In the genomic region with DNA sequence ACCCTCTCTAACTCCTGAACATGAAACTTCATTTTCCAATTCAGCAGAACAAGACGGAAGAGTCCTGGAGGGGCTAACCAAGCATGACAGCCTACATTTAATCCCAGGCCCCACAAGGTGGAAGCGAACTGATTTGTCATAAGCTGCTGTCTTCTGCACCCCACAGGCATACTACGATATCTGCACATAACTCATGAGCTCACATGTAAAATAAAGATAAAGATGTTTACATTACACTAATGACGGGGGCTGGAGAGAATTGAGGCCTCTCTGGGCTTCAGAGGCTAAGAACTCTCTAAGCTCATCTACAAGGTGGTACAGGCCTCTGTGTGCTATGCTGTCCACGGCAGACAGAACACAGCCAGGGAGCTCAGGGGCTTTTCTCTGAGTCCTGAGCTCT, we compare ENCODE assay signal across 23 mouse cellular contexts. TPM values are rescaled to one million over a fixed set of nuclear protein-coding genes. Genes with fewer than 3 reads are reported as not detected.
A peak's percentile ranks its signal among the peaks of the same experiment; 100 is the strongest.
DNase-seq lines count a peak whose midpoint lies in the region; ATAC-seq and TF ChIP-seq lines count a peak whose summit lies in the region.
"Had no signal": no experiment of that assay in that cellular context is flagged by ENCODE, and none has a peak within 500 bp of the region (broad histone marks: within the 10 kb centered on the region; RNA-seq: fewer than 3 reads in every experiment).

No protein-coding gene starts in this region.

- no peak overlapping the region for H3K4me3 ChIP-seq in MEL (ENCODE audit: control insufficient read depth in 1 of 2, insufficient read depth in 1 of 2, low read depth in 2 of 2, low read length in 2 of 2)
- H3K4me3 ChIP-seq in liver, embryonic 11.5 days (ENCODE audit: low read depth, low read length): no peak overlapping the region
- H3K4me3 ChIP-seq in liver, postnatal 0 days (ENCODE audit: low read depth, low read length): no peak overlapping the region
- H3K4me3 ChIP-seq in kidney, embryonic 14.5 days (ENCODE audit: low read length): no peak overlapping the region
- H3K4me3 ChIP-seq: forebrain, embryonic 13.5 days; heart, embryonic 10.5 days; hindbrain, embryonic 12.5 days; kidney, embryonic 15.5 days; limb, embryonic 13.5 days; midbrain, embryonic 15.5 days; neural tube, embryonic 12.5 days had no signal

- TF ChIP-seq RAD21 in MEL (IDR thresholded peaks at IDR 0.05; ENCODE audit: low read depth, low read length): no peak

- H3K79me2 ChIP-seq in MEL (ENCODE audit: control insufficient read depth, insufficient read depth, low read length, poor library complexity): peaks cover 67% of the 10 kb centered on the region

- TF ChIP-seq CTCF in MEL (IDR thresholded peaks at IDR 0.05 in 2 of 3, conservative IDR thresholded peaks at IDR 0.05 in 1 of 3; ENCODE audit: control insufficient read depth in 1 of 3, insufficient read depth in 1 of 3, low read depth in 2 of 3, low read length in 3 of 3, poor library complexity in 1 of 3, severe bottlenecking in 1 of 3): no peak
- no peak for TF ChIP-seq CTCF in liver, postnatal 0 days (IDR thresholded peaks at IDR 0.05; ENCODE audit: low read depth)

- no peak; a peak in 1 of 4 replicates for TF ChIP-seq POLR2A in MEL (IDR thresholded peaks at IDR 0.05; ENCODE audit: control insufficient read depth in 1 of 2, insufficient read depth in 1 of 2, low read depth in 1 of 2, low read length in 2 of 2, poor library complexity in 1 of 2)

- 65% methylated on average over 5 of the region's 5 CpGs for WGBS in liver, embryonic 11.5 days
- 59% methylated on average over 5 of the region's 5 CpGs for WGBS in liver, postnatal 0 days (ENCODE audit: insufficient replicate concordance)
- WGBS in kidney, embryonic 14.5 days: 84% methylated on average over 5 of the region's 5 CpGs

- peak overlapping the region; percentile 21; the same call in 1 of the 2 replicates for H3K4me2 ChIP-seq in liver, embryonic 11.5 days
- H3K4me2 ChIP-seq in liver, postnatal 0 days (ENCODE audit: low read depth, low read length): no peak overlapping the region
- no peak overlapping the region for H3K4me2 ChIP-seq in kidney, embryonic 14.5 days (replicated peaks; ENCODE audit: low read depth, low read length)
- H3K4me2 ChIP-seq: forebrain, embryonic 13.5 days; hindbrain, embryonic 12.5 days; kidney, embryonic 15.5 days; limb, embryonic 13.5 days; lung, embryonic 14.5 days; midbrain, embryonic 15.5 days; neural tube, embryonic 12.5 days had no signal

- peaks cover 56 to 69% of the 10 kb centered on the region in 2 experiments for H3K36me3 ChIP-seq in MEL (ENCODE audit: control insufficient read depth in 1 of 2, insufficient read depth in 2 of 2, low read length in 2 of 2)
- H3K36me3 ChIP-seq in liver, embryonic 11.5 days (ENCODE audit: control insufficient read depth, insufficient read depth, low read length): peaks cover 20% of the 10 kb centered on the region
- peaks cover 33% of the 10 kb centered on the region for H3K36me3 ChIP-seq in liver, postnatal 0 days (replicated peaks; ENCODE audit: insufficient read depth, low read length)
- peaks cover 42% of the 10 kb centered on the region for H3K36me3 ChIP-seq in kidney, embryonic 14.5 days (ENCODE audit: control insufficient read depth, insufficient read depth, low read length)

- no peaks in the 10 kb centered on the region for H3K27me3 ChIP-seq in MEL (ENCODE audit: control insufficient read depth in 1 of 2, insufficient read depth in 2 of 2, low read length in 2 of 2)
- H3K27me3 ChIP-seq in liver, embryonic 11.5 days (replicated peaks; ENCODE audit: control insufficient read depth, insufficient read depth, low read length): no peaks in the 10 kb centered on the region
- H3K27me3 ChIP-seq in liver, postnatal 0 days (ENCODE audit: insufficient read depth, low read length): no peaks in the 10 kb centered on the region
- no peaks in the 10 kb centered on the region for H3K27me3 ChIP-seq in kidney, embryonic 14.5 days (ENCODE audit: control insufficient read depth, insufficient read depth, low read length)
- H3K27me3 ChIP-seq: forebrain, embryonic 13.5 days; hindbrain, embryonic 12.5 days; kidney, embryonic 15.5 days; limb, embryonic 13.5 days; midbrain, embryonic 15.5 days; neural tube, embryonic 12.5 days had no signal

- intact Hi-C loops in heart, postnatal 25 days (cut with DNase I): no loop called here

- DNase-seq in heart, adult 11 months: peak; percentile 68
- DNase-seq in heart, postnatal 25 days (ENCODE audit: low spot score): no peak
- peak; percentile 45 for DNase-seq in MEL (ENCODE audit: low read depth, low spot score)
- DNase-seq in liver, embryonic 11.5 days (ENCODE audit: low spot score): no peak
- no peak for DNase-seq in liver, postnatal 0 days
- DNase-seq in layer of hippocampus, adult 8-10 months (ENCODE audit: low spot score in 2 of 2): no peak
- DNase-seq in cerebellum, postnatal 14 days: no peak
- DNase-seq: adrenal gland, postnatal 25 days; cerebellum, adult 11 months; cerebellum, adult 9-11 months; kidney, postnatal 36 days; lung, embryonic 14.5 days; thymus, adult 2 months; thymus, postnatal 4 days had no signal

- H3K27ac ChIP-seq in MEL (ENCODE audit: control insufficient read depth, low read depth, low read length): no peak overlapping the region
- H3K27ac ChIP-seq in liver, embryonic 11.5 days (ENCODE audit: low read depth, low read length): no peak overlapping the region
- peak overlapping the region; percentile 36; the same call in 1 of the 2 replicates for H3K27ac ChIP-seq in liver, postnatal 0 days (ENCODE audit: low read depth)
- no peak overlapping the region for H3K27ac ChIP-seq in kidney, embryonic 14.5 days (ENCODE audit: low read depth, low read length)
- H3K27ac ChIP-seq: forebrain, embryonic 13.5 days; heart, embryonic 10.5 days; hindbrain, embryonic 12.5 days; limb, embryonic 13.5 days; midbrain, embryonic 15.5 days; neural tube, embryonic 12.5 days had no signal

- peak; percentile 66 for ATAC-seq in liver, embryonic 11.5 days (replicated peaks; ENCODE audit: low FRiP score)
- peak; percentile 79 for ATAC-seq in liver, postnatal 0 days
- ATAC-seq in kidney, embryonic 14.5 days (ENCODE audit: low FRiP score, low TSS enrichment): no peak
- ATAC-seq: forebrain, embryonic 13.5 days; inflammation-experienced regulatory T-cells, adult 6 months; midbrain, embryonic 15.5 days had no signal

- H3K9me3 ChIP-seq in MEL (replicated peaks; ENCODE audit: insufficient read depth, low read length): no peaks in the 10 kb centered on the region
- H3K9me3 ChIP-seq in liver, embryonic 11.5 days (ENCODE audit: control insufficient read depth, low read length): no peaks in the 10 kb centered on the region
- H3K9me3 ChIP-seq in liver, postnatal 0 days (ENCODE audit: low read length): no peaks in the 10 kb centered on the region
- no peaks in the 10 kb centered on the region for H3K9me3 ChIP-seq in kidney, embryonic 14.5 days (ENCODE audit: control insufficient read depth, low read length)
- H3K9me3 ChIP-seq: forebrain, embryonic 13.5 days; heart, embryonic 10.5 days; hindbrain, embryonic 12.5 days; kidney, embryonic 15.5 days; limb, embryonic 13.5 days; midbrain, embryonic 15.5 days; neural tube, embryonic 12.5 days had no signal

- peak in 1 of 2 experiments; percentile 25; a peak in 1 of 4 replicates for TF ChIP-seq EP300 in MEL (IDR thresholded peaks at IDR 0.05; ENCODE audit: low read depth in 1 of 2, low read length in 2 of 2)
- peak; percentile 73; the same call in 1 of the 2 replicates for TF ChIP-seq EP300 in liver, postnatal 0 days (IDR thresholded peaks at IDR 0.05; ENCODE audit: low read depth)

- peaks cover 14 to 27% of the 10 kb centered on the region in 2 experiments for H3K4me1 ChIP-seq in MEL (ENCODE audit: control insufficient read depth in 1 of 2, insufficient read depth in 2 of 2, low read length in 2 of 2)
- H3K4me1 ChIP-seq in liver, embryonic 11.5 days (replicated peaks; ENCODE audit: control insufficient read depth, insufficient read depth, low read length): peaks cover 32% of the 10 kb centered on the region
- H3K4me1 ChIP-seq in liver, postnatal 0 days (ENCODE audit: insufficient read depth): peaks cover 31% of the 10 kb centered on the region
- peaks cover 13% of the 10 kb centered on the region for H3K4me1 ChIP-seq in kidney, embryonic 14.5 days (ENCODE audit: control insufficient read depth, insufficient read depth, low read length)

- H3K9ac ChIP-seq in MEL (ENCODE audit: control insufficient read depth, low read depth, low read length, poor library complexity, severe bottlenecking): no peak overlapping the region
- H3K9ac ChIP-seq in liver, embryonic 11.5 days (ENCODE audit: low read depth, low read length): no peak overlapping the region
- no peak overlapping the region for H3K9ac ChIP-seq in liver, postnatal 0 days (replicated peaks)
- no peak overlapping the region for H3K9ac ChIP-seq in kidney, embryonic 14.5 days (ENCODE audit: low read depth, low read length)
- H3K9ac ChIP-seq: forebrain, embryonic 13.5 days; hindbrain, embryonic 12.5 days; kidney, embryonic 15.5 days; limb, embryonic 13.5 days; lung, embryonic 14.5 days; midbrain, embryonic 15.5 days; neural tube, embryonic 12.5 days had no signal

RNA-seq across cellular contexts. Expression of gene Hspa4, which starts 5.8 kb away (rescaled TPM):
- 100 to 1,000 TPM; 124 to 135 TPM for total RNA-seq in heart, postnatal 25 days (2021)
- 276 and 301 TPM in 2 replicates for total RNA-seq in MEL (2012; rRNA removed)
- 100 to 1,000 TPM; 209 to 907 TPM for polyA plus RNA-seq in MEL (2012; ENCODE audit: insufficient read depth in 1 of 2, insufficient read length in 2 of 2, low read depth in 1 of 2, low replicate concordance in 2 of 2, missing spikeins in 1 of 2)
- 154 and 166 TPM in 2 replicates for polyA plus RNA-seq in liver, embryonic 11.5 days (2014; fragmentation: Nextera tagmentation; extraction: Ambion mirVana)
- polyA plus RNA-seq in liver, postnatal 0 days (2015; fragmentation: Nextera tagmentation; extraction: Ambion mirVana): 37.4 and 41.4 TPM in 2 replicates
- total RNA-seq in layer of hippocampus, adult 8-10 months (2022): 100 to 1,000 TPM; 148 to 190 (median 168) TPM
- polyA plus RNA-seq in kidney, embryonic 14.5 days (2014; fragmentation: Nextera tagmentation; extraction: Ambion mirVana): 78.2 and 110 TPM in 2 replicates

RNA-seq across cellular contexts. Expression of gene Zcchc10, which starts 30.0 kb away (rescaled TPM):
- total RNA-seq in heart, postnatal 25 days (2021): 1 to 10 TPM; 6.1 to 7.9 TPM
- total RNA-seq in MEL (2012; rRNA removed): 9.9 and 11.6 TPM in 2 replicates
- polyA plus RNA-seq in MEL (2012; ENCODE audit: insufficient read depth in 1 of 2, insufficient read length in 2 of 2, low read depth in 1 of 2, low replicate concordance in 2 of 2, missing spikeins in 1 of 2): 100 to 1,000 TPM in 1 of 2 experiments, 10 to 100 TPM in 1; 36.2 to 169 TPM
- polyA plus RNA-seq in liver, embryonic 11.5 days (2014; fragmentation: Nextera tagmentation; extraction: Ambion mirVana): 36.7 and 37.9 TPM in 2 replicates
- 6.0 and 7.4 TPM in 2 replicates for polyA plus RNA-seq in liver, postnatal 0 days (2015; fragmentation: Nextera tagmentation; extraction: Ambion mirVana)
- 10 to 100 TPM in 2 of 4 experiments, 1 to 10 TPM in 2; 9.6 to 17.5 (median 11.0) TPM for total RNA-seq in layer of hippocampus, adult 8-10 months (2022)
- polyA plus RNA-seq in kidney, embryonic 14.5 days (2014; fragmentation: Nextera tagmentation; extraction: Ambion mirVana): 32.4 and 40.9 TPM in 2 replicates

RNA-seq across cellular contexts. Expression of gene Aff4, which starts 56.2 kb away (rescaled TPM):
- 10 to 100 TPM; 84.5 to 91.1 TPM for total RNA-seq in heart, postnatal 25 days (2021)
- 29.0 and 37.7 TPM in 2 replicates for total RNA-seq in MEL (2012; rRNA removed)
- 100 to 1,000 TPM in 1 of 2 experiments, 10 to 100 TPM in 1; 47.7 to 268 TPM for polyA plus RNA-seq in MEL (2012; ENCODE audit: insufficient read depth in 1 of 2, insufficient read length in 2 of 2, low read depth in 1 of 2, low replicate concordance in 2 of 2, missing spikeins in 1 of 2)
- polyA plus RNA-seq in liver, embryonic 11.5 days (2014; fragmentation: Nextera tagmentation; extraction: Ambion mirVana): 16.5 and 17.3 TPM in 2 replicates
- 9.1 and 12.4 TPM in 2 replicates for polyA plus RNA-seq in liver, postnatal 0 days (2015; fragmentation: Nextera tagmentation; extraction: Ambion mirVana)
- total RNA-seq in layer of hippocampus, adult 8-10 months (2022): 100 to 1,000 TPM; 195 to 259 (median 219) TPM
- polyA plus RNA-seq in kidney, embryonic 14.5 days (2014; fragmentation: Nextera tagmentation; extraction: Ambion mirVana): 46.1 and 80.4 TPM in 2 replicates

Comparison
In these comparisons a context has a peak if more than half of its experiments do, and no peak if none do; other contexts are left out.
1. DNase-seq: peak in heart, adult 11 months (single experiment) and MEL (single experiment); none in heart, postnatal 25 days (single experiment), liver, embryonic 11.5 days (single experiment), liver, postnatal 0 days (single experiment), layer of hippocampus, adult 8-10 months (0 of 2) and cerebellum, postnatal 14 days (0 of 2).